Mouse (Mus musculus) heart, embryonic 15.5 days (tissue): ENCODE results near the gene Slc35b4. TPM values are rescaled to one million over a fixed set of nuclear protein-coding genes. Genes with fewer than 3 reads are reported as not detected.

ENCODE experiments used
- ATAC-seq: fragments of 200-750 bp; cut with Nextera tagmentation; replicated peaks from 2 replicates; pipeline ENCODE4 v1.8.0; 2017; ENCODE audit warnings: low read depth, moderate TSS enrichment; ENCODE audit not compliant: insufficient number of reproducible peaks, insufficient read depth, low FRiP score
- H3K27ac ChIP-seq: fragments of 300-500 bp; sonication (generic); 2 replicates; pipeline ENCODE4 v1.5.1; 2015; ENCODE audit warnings: mild to moderate bottlenecking, inconsistent platforms
- H3K27me3 ChIP-seq: fragments of 300-500 bp; sonication (generic); 2 replicates; pipeline ENCODE4 v1.6.1; 2015; ENCODE audit warnings: inconsistent platforms
- H3K36me3 ChIP-seq: fragments of 300-500 bp; sonication (generic); 2 replicates; pipeline ENCODE4 v1.6.1; 2015; ENCODE audit warnings: mild to moderate bottlenecking, inconsistent platforms
- H3K4me1 ChIP-seq: fragments of 300-500 bp; sonication (generic); replicated peaks from 2 replicates; pipeline ENCODE4 v1.6.1; 2015; ENCODE audit warnings: inconsistent platforms
- H3K4me2 ChIP-seq: fragments of 300-500 bp; sonication (generic); 2 replicates; pipeline ENCODE4 v1.6.1; 2015; ENCODE audit warnings: inconsistent platforms, mild to moderate bottlenecking, moderate library complexity
- H3K4me3 ChIP-seq: fragments of 300-500 bp; sonication (generic); 2 replicates; pipeline ENCODE4 v1.5.1; 2015; ENCODE audit warnings: mild to moderate bottlenecking, inconsistent platforms
- H3K9ac ChIP-seq: fragments of 300-500 bp; sonication (generic); 2 replicates; pipeline ENCODE4 v1.6.1; 2015; ENCODE audit warnings: mild to moderate bottlenecking, inconsistent platforms
- H3K9me3 ChIP-seq: fragments of 300-500 bp; sonication (generic); replicated peaks from 2 replicates; pipeline ENCODE4 v1.6.1; 2016; ENCODE audit warnings: inconsistent platforms
- WGBS: fragments of 180-500 bp; shearing (Covaris S2); methylation state at CpG from one replicate; pipeline ENCODE4 v1.1.7; 2015; ENCODE audit warnings: mixed read lengths; 5-methylcytosine and 5-hydroxymethylcytosine counted together
- polyA plus RNA-seq: library from polyadenylated mRNA; unstranded; fragments of >200 nt; fragmentation: Nextera tagmentation; extraction: Ambion mirVana; gene quantifications from 2 replicates; pipeline ENCODE4 v1.2.1, GENCODE M21; 2015

The Slc35b4 gene
- polyA plus RNA-seq, 1 experiment from 2014 or later, result 26.3 TPM

- Histone ChIP-seq H3K9ac (no peak overlapping the region), H3K4me3 (no peak overlapping the region), H3K27me3 (no peaks in the 10 kb centered on the region), H3K36me3 (no peaks in the 10 kb centered on the region), H3K4me2 (no peak overlapping the region), H3K9me3 (no peaks in the 10 kb centered on the region), H3K4me1 (no peaks in the 10 kb centered on the region), H3K27ac (no peak overlapping the region)
- WGBS, result 43% methylated on average over 7 of the region's 7 CpGs
- ATAC-seq, result no peak
Measured at GRCm38 (mm10) chr6:34187986-34188599, 11.2 kb upstream of the Slc35b4 start.

GRCm38 (mm10) chr6:34187273-34187863 is 10.5 kb upstream of the Slc35b4 start:
- no peak for ATAC-seq
- 63% methylated on average over 2 of the region's 2 CpGs for WGBS
- no peaks in the 10 kb centered on the region for H3K4me1 ChIP-seq
- H3K27me3 ChIP-seq, result no peaks in the 10 kb centered on the region
- H3K4me2 ChIP-seq, result no peak overlapping the region
- H3K9me3 ChIP-seq, result no peaks in the 10 kb centered on the region
- no peak overlapping the region for H3K9ac ChIP-seq
- no peak overlapping the region for H3K27ac ChIP-seq
- no peaks in the 10 kb centered on the region for H3K36me3 ChIP-seq
- H3K4me3 ChIP-seq, result no peak overlapping the region

GRCm38 (mm10) chr6:34183326-34183725 is 6.4 kb upstream of the Slc35b4 start:
- no peak for ATAC-seq
- H3K27me3 ChIP-seq, result no peaks in the 10 kb centered on the region
- no peaks in the 10 kb centered on the region for H3K36me3 ChIP-seq
- H3K9me3 ChIP-seq, result no peaks in the 10 kb centered on the region; the same call in 1 of the 2 replicates
- no peak overlapping the region for H3K4me2 ChIP-seq
- H3K4me3 ChIP-seq, result no peak overlapping the region
- no peaks in the 10 kb centered on the region for H3K4me1 ChIP-seq
- no peak overlapping the region for H3K27ac ChIP-seq
- WGBS, result 71% methylated on average over 3 of the region's 3 CpGs
- no peak overlapping the region for H3K9ac ChIP-seq

- Histone ChIP-seq H3K27me3 (no peaks in the 10 kb centered on the region), H3K4me2 (no peak overlapping the region), H3K9ac (no peak overlapping the region), H3K27ac (no peak overlapping the region), H3K9me3 (no peaks in the 10 kb centered on the region; the same call in 1 of the 2 replicates), H3K36me3 (no peaks in the 10 kb centered on the region), H3K4me3 (no peak overlapping the region), H3K4me1 (no peaks in the 10 kb centered on the region)
- no peak; the same call in 1 of the 2 replicates for ATAC-seq
- WGBS, result 49% methylated on average over 3 of the region's 3 CpGs
Measured at GRCm38 (mm10) chr6:34181961-34182360, 5.0 kb upstream of the Slc35b4 start.

- no peak overlapping the region for H3K4me3 ChIP-seq
- no peak overlapping the region for H3K4me2 ChIP-seq
- no peaks in the 10 kb centered on the region for H3K27me3 ChIP-seq
- H3K9ac ChIP-seq, result no peak overlapping the region
- ATAC-seq, result no peak
- H3K27ac ChIP-seq, result no peak overlapping the region
- WGBS, result 82% methylated on average over 4 of the region's 4 CpGs
- H3K4me1 ChIP-seq, result peaks cover 9% of the 10 kb centered on the region
- no peaks in the 10 kb centered on the region; the same call in 1 of the 2 replicates for H3K9me3 ChIP-seq
- no peaks in the 10 kb centered on the region for H3K36me3 ChIP-seq
Measured at GRCm38 (mm10) chr6:34179911-34180310, 3.0 kb upstream of the Slc35b4 start.

- H3K36me3 ChIP-seq, result no peaks in the 10 kb centered on the region
- H3K4me1 ChIP-seq, result peaks cover 9% of the 10 kb centered on the region
- no peak overlapping the region for H3K4me3 ChIP-seq
- no peaks in the 10 kb centered on the region for H3K27me3 ChIP-seq
- H3K27ac ChIP-seq, result no peak overlapping the region
- no peak overlapping the region for H3K9ac ChIP-seq
- no peaks in the 10 kb centered on the region; the same call in 1 of the 2 replicates for H3K9me3 ChIP-seq
- WGBS, result 72% methylated on average over 3 of the region's 3 CpGs
- no peak overlapping the region for H3K4me2 ChIP-seq
- ATAC-seq, result no peak
Measured at GRCm38 (mm10) chr6:34179007-34179406, 2.1 kb upstream of the Slc35b4 start.

GRCm38 (mm10) chr6:34176111-34176863 is 624 bp downstream of the Slc35b4 start:
- H3K27me3 ChIP-seq, result no peaks in the 10 kb centered on the region
- peak; percentile 71 for ATAC-seq
- H3K36me3 ChIP-seq, result no peaks in the 10 kb centered on the region
- no peaks in the 10 kb centered on the region; the same call in 1 of the 2 replicates for H3K9me3 ChIP-seq
- H3K4me3 ChIP-seq, result peak overlapping the region; percentile 94
- peak overlapping the region; percentile 90 for H3K27ac ChIP-seq
- peak overlapping the region; percentile 89 for H3K9ac ChIP-seq
- WGBS, result under 1% methylated on average over 29 of the region's 29 CpGs
- peak overlapping the region; percentile 87 for H3K4me2 ChIP-seq
- peaks cover 21% of the 10 kb centered on the region for H3K4me1 ChIP-seq

GRCm38 (mm10) chr6:34174715-34175114 is 2.2 kb downstream of the Slc35b4 start:
- peaks cover 3% of the 10 kb centered on the region for H3K36me3 ChIP-seq
- no peaks in the 10 kb centered on the region for H3K9me3 ChIP-seq
- no peak overlapping the region for H3K4me2 ChIP-seq
- no peak overlapping the region for H3K27ac ChIP-seq
- 62% methylated on average over 8 of the region's 8 CpGs for WGBS
- peaks cover 32% of the 10 kb centered on the region for H3K4me1 ChIP-seq
- no peak overlapping the region for H3K4me3 ChIP-seq
- ATAC-seq, result no peak
- H3K9ac ChIP-seq, result no peak overlapping the region
- no peaks in the 10 kb centered on the region for H3K27me3 ChIP-seq

GRCm38 (mm10) chr6:34173251-34173650 is 3.7 kb downstream of the Slc35b4 start:
- no peaks in the 10 kb centered on the region for H3K9me3 ChIP-seq
- no peak overlapping the region for H3K9ac ChIP-seq
- ATAC-seq, result no peak
- peaks cover 32% of the 10 kb centered on the region for H3K4me1 ChIP-seq
- WGBS, result 76% methylated on average over 12 of the region's 12 CpGs
- no peak overlapping the region for H3K4me3 ChIP-seq
- peaks cover 13% of the 10 kb centered on the region for H3K36me3 ChIP-seq
- H3K4me2 ChIP-seq, result no peak overlapping the region
- no peak overlapping the region for H3K27ac ChIP-seq
- no peaks in the 10 kb centered on the region for H3K27me3 ChIP-seq

GRCm38 (mm10) chr6:34171748-34172457 is 5.0 kb downstream of the Slc35b4 start:
- Histone ChIP-seq H3K36me3 (peaks cover 24% of the 10 kb centered on the region), H3K4me2 (no peak overlapping the region), H3K9ac (no peak overlapping the region), H3K4me1 (peaks cover 32% of the 10 kb centered on the region), H3K27ac (no peak overlapping the region; the same call in 1 of the 2 replicates), H3K9me3 (no peaks in the 10 kb centered on the region), H3K4me3 (no peak overlapping the region), H3K27me3 (no peaks in the 10 kb centered on the region)
- no peak for ATAC-seq
- 88% methylated on average over 12 of the region's 12 CpGs for WGBS
